Mouse (Mus musculus): ENCODE measurements around the gene Sulf2.

- no peak for TF ChIP-seq POLR2A (IDR thresholded peaks at IDR 0.05; ENCODE audit: low read depth, low read length)
- no peak for TF ChIP-seq CTCF (IDR thresholded peaks at IDR 0.05; ENCODE audit: borderline replicate concordance, insufficient read depth, low read length)
Observed at GRCm38 (mm10) chr2:166140427-166140826, 15.0 kb downstream of the Sulf2 start.
